12 mouse cellular contexts compared by ENCODE assay signal in the genomic region with DNA sequence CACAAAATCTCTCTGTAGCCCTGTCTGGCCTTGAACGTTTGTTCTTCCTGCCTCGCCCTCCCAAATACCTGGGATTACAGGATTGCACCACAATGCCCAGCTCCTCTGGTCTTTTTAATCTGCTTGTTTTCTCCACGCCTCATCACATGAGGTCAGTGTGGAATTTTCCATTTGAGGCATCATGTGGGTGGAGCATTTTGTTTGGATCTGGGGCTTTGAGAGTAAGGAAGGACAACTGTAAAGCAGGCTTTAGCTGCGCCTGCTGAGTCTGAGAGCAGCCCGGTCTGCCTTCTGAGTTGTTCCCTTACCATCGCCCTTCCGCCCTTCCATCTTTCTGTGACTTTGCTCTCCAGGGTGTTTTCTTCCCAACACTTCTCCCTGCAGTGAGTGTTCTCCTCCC. TPM values are rescaled to one million over a fixed set of nuclear protein-coding genes. Genes with fewer than 3 reads are reported as not detected.
DNase-seq lines count a peak whose midpoint lies in the region; ATAC-seq and TF ChIP-seq lines count a peak whose summit lies in the region.
"Had no signal": no experiment of that assay in that cellular context is flagged by ENCODE, and none has a peak within 500 bp of the region (broad histone marks: within the 10 kb centered on the region; RNA-seq: fewer than 3 reads in every experiment).

No protein-coding gene starts in this region.

- H3K27ac ChIP-seq in heart, postnatal 0 days (ENCODE audit: low read depth) = no peak overlapping the region
- H3K27ac ChIP-seq in forebrain, embryonic 16.5 days (ENCODE audit: low read length) = no peak overlapping the region
- H3K27ac ChIP-seq: embryonic facial prominence, embryonic 12.5 days; hindbrain, embryonic 15.5 days; liver, embryonic 12.5 days; midbrain, embryonic 10.5 days had no signal

- H3K36me3 ChIP-seq in heart, postnatal 0 days (replicated peaks; ENCODE audit: control insufficient read depth, insufficient read depth, low read length) = no peaks in the 10 kb centered on the region
- H3K36me3 ChIP-seq in forebrain, embryonic 16.5 days (ENCODE audit: control insufficient read depth, insufficient read depth) = no peaks in the 10 kb centered on the region
- H3K36me3 ChIP-seq: embryonic facial prominence, embryonic 12.5 days; hindbrain, embryonic 15.5 days; liver, embryonic 12.5 days; midbrain, embryonic 10.5 days had no signal

- H3K9me3 ChIP-seq in heart, postnatal 0 days (replicated peaks; ENCODE audit: control insufficient read depth, low read length) = no peaks in the 10 kb centered on the region
- no peaks in the 10 kb centered on the region for H3K9me3 ChIP-seq in forebrain, embryonic 16.5 days (ENCODE audit: control insufficient read depth, low read length)
- H3K9me3 ChIP-seq: embryonic facial prominence, embryonic 12.5 days; hindbrain, embryonic 15.5 days; liver, embryonic 12.5 days; midbrain, embryonic 10.5 days had no signal

- peak; percentile 35 to 54 for DNase-seq in lung, adult 18-20 months
- no peak for DNase-seq in lung, adult 2 months
- peak; percentile 52 for DNase-seq in adrenal gland, postnatal 10 days
- DNase-seq in heart, postnatal 0 days (ENCODE audit: low spot score) = peak; percentile 20
- peak; percentile 52 for DNase-seq in lung, postnatal 10 days
- DNase-seq in thymus, postnatal 0 days (ENCODE audit: low spot score) = no peak
- DNase-seq: forebrain, postnatal 0 days had no signal

- no peak for TF ChIP-seq POLR2A in lung, adult 2 months (IDR thresholded peaks at IDR 0.05; ENCODE audit: borderline replicate concordance, extremely low read depth, low read depth, low read length)

- H3K4me1 ChIP-seq in lung, adult 2 months (ENCODE audit: control insufficient read depth, insufficient read depth, low read length) = no peaks in the 10 kb centered on the region; the same call in 1 of the 2 replicates
- no peaks in the 10 kb centered on the region for H3K4me1 ChIP-seq in heart, postnatal 0 days (ENCODE audit: control insufficient read depth, insufficient read depth)
- no peaks in the 10 kb centered on the region for H3K4me1 ChIP-seq in forebrain, embryonic 16.5 days (replicated peaks; ENCODE audit: control insufficient read depth, insufficient read depth, low read length)
- H3K4me1 ChIP-seq: embryonic facial prominence, embryonic 12.5 days; hindbrain, embryonic 15.5 days; liver, embryonic 12.5 days had no signal

- no peak overlapping the region for H3K4me2 ChIP-seq in heart, postnatal 0 days (ENCODE audit: low read depth, low read length)
- H3K4me2 ChIP-seq in forebrain, embryonic 16.5 days (ENCODE audit: low read length) = no peak overlapping the region
- H3K4me2 ChIP-seq: embryonic facial prominence, embryonic 12.5 days; hindbrain, embryonic 15.5 days; liver, embryonic 12.5 days had no signal

- H3K27me3 ChIP-seq in heart, postnatal 0 days (ENCODE audit: control insufficient read depth, insufficient read depth, low read length) = no peaks in the 10 kb centered on the region
- H3K27me3 ChIP-seq in forebrain, embryonic 16.5 days (replicated peaks; ENCODE audit: control insufficient read depth, insufficient read depth, low read length) = no peaks in the 10 kb centered on the region
- H3K27me3 ChIP-seq: embryonic facial prominence, embryonic 12.5 days; hindbrain, embryonic 15.5 days; liver, embryonic 12.5 days had no signal

- no peak overlapping the region for H3K4me3 ChIP-seq in lung, adult 2 months (replicated peaks; ENCODE audit: extremely low read depth, low read depth, low read length)
- H3K4me3 ChIP-seq in heart, postnatal 0 days (ENCODE audit: low read depth, low read length) = no peak overlapping the region
- H3K4me3 ChIP-seq in forebrain, embryonic 16.5 days (replicated peaks; ENCODE audit: low read length) = no peak overlapping the region
- H3K4me3 ChIP-seq: embryonic facial prominence, embryonic 12.5 days; hindbrain, embryonic 15.5 days; liver, embryonic 12.5 days; midbrain, embryonic 10.5 days had no signal

- TF ChIP-seq EP300 in heart, postnatal 0 days (IDR thresholded peaks at IDR 0.05; ENCODE audit: low read depth) = no peak

- no peak for TF ChIP-seq CTCF in lung, adult 2 months (IDR thresholded peaks at IDR 0.05; ENCODE audit: insufficient read depth, low read length)
- TF ChIP-seq CTCF in heart, postnatal 0 days (IDR thresholded peaks at IDR 0.05; ENCODE audit: low read depth) = no peak

- H3K9ac ChIP-seq in heart, postnatal 0 days (replicated peaks; ENCODE audit: low read depth, low read length) = no peak overlapping the region
- H3K9ac ChIP-seq in forebrain, embryonic 16.5 days (replicated peaks; ENCODE audit: low read depth, low read length) = no peak overlapping the region
- H3K9ac ChIP-seq: embryonic facial prominence, embryonic 12.5 days; forebrain, postnatal 0 days; hindbrain, embryonic 15.5 days; liver, embryonic 12.5 days had no signal

- 64% methylated on average over 7 of the region's 7 CpGs for WGBS in lung, adult 2 months
- WGBS in heart, postnatal 0 days = 60% methylated on average over 7 of the region's 7 CpGs
- WGBS in forebrain, embryonic 16.5 days = 65% methylated on average over 7 of the region's 7 CpGs

- no peak for ATAC-seq in heart, postnatal 0 days (ENCODE audit: insufficient read depth, low read depth)
- ATAC-seq in forebrain, embryonic 16.5 days = no peak
- ATAC-seq: forebrain, postnatal 0 days; liver, embryonic 12.5 days had no signal

RNA-seq across cellular contexts. Expression of a gene that starts 13.6 kb away (rescaled TPM):
- polyA plus RNA-seq in lung, adult 2 months (2012; rRNA removed) = 11.9 and 14.3 TPM in 2 replicates
- 10 to 100 TPM; 22.5 to 25.8 TPM for total RNA-seq in adrenal gland, postnatal 10 days (2021)
- total RNA-seq in heart, postnatal 0 days (2014; rRNA removed; ENCODE audit: low replicate concordance) = 5.3 and 23.2 TPM in 2 replicates
- polyA plus RNA-seq in heart, postnatal 0 days (2015; fragmentation: Nextera tagmentation; extraction: Ambion mirVana) = 4.6 and 4.8 TPM in 2 replicates
- polyA plus RNA-seq in thymus, postnatal 0 days (2015; fragmentation: Nextera tagmentation; extraction: Ambion mirVana) = 7.5 and 7.7 TPM in 2 replicates
- 75.1 TPM in 2 replicates for polyA plus RNA-seq in forebrain, embryonic 16.5 days (2015; fragmentation: Nextera tagmentation; extraction: Ambion mirVana)

Comparison
In these comparisons a context has a peak if more than half of its experiments do, and no peak if none do; other contexts are left out.
1. DNase-seq: peak in lung, adult 18-20 months (2 of 2), adrenal gland, postnatal 10 days (single experiment), heart, postnatal 0 days (single experiment) and lung, postnatal 10 days (single experiment); none in lung, adult 2 months (single experiment) and thymus, postnatal 0 days (single experiment).